Mouse (Mus musculus) ovary, postnatal 14 days (tissue): ENCODE measurements around the gene Spata31d1c.

Experiments
- DNase-seq: peaks from one replicate; pipeline ENCODE4 v3.0.0; 2022; ENCODE audit warnings: low spot score

Gene Spata31d1c

GRCm38 (mm10) chr13:65032758-65033157 lies at the start of gene Spata31d1c:
Spata31d1c (plus strand) TSS chr13:65033058.
- no peak for DNase-seq

GRCm38 (mm10) chr13:64988828-64989227 lies 44.0 kb upstream of the Spata31d1c start:
- no peak for DNase-seq

GRCm38 (mm10) chr13:65005414-65005813 lies 27.4 kb upstream of the Spata31d1c start:
- no peak for DNase-seq

GRCm38 (mm10) chr13:65006760-65007159 lies 26.1 kb upstream of the Spata31d1c start:
- DNase-seq, result no peak

- DNase-seq, result no peak
Measured at GRCm38 (mm10) chr13:65007971-65008370, 24.9 kb upstream of the Spata31d1c start.

GRCm38 (mm10) chr13:65011052-65011738 lies 21.7 kb upstream of the Spata31d1c start:
- no peak for DNase-seq

- no peak for DNase-seq
Measured at GRCm38 (mm10) chr13:65035057-65035456, 2.2 kb downstream of the Spata31d1c start.

GRCm38 (mm10) chr13:65052660-65053059 lies 19.8 kb downstream of the Spata31d1c start, which contains the start of gene Prss47:
Prss47 (minus strand) TSS chr13:65052760.
- DNase-seq, result no peak

- DNase-seq, result no peak
Measured at GRCm38 (mm10) chr13:65069969-65070368, 37.1 kb downstream of the Spata31d1c start.
